Mouse (Mus musculus): ENCODE data around the gene Hnrnpul2.
A peak's percentile ranks its signal among the peaks of the same experiment; 100 is the strongest.

The Hnrnpul2 gene

GRCm38 (mm10) chr19:8819596-8820423, at the start of gene Hnrnpul2:
TSS of gene Hnrnpul2 (plus strand) at chr19:8820010.
- DNase-seq (ENCODE audit: low read depth, low spot score) = peak; percentile 99

- peak; percentile 52 for DNase-seq (ENCODE audit: low read depth, low spot score)
Measured at GRCm38 (mm10) chr19:8770567-8771270, 49.1 kb upstream of the Hnrnpul2 start, which contains the start of gene Tmem223. TSS of gene Tmem223 (plus strand) at chr19:8770996.

GRCm38 (mm10) chr19:8772996-8773395, 46.8 kb upstream of the Hnrnpul2 start:
- DNase-seq (ENCODE audit: low read depth, low spot score) = no peak

- no peak for DNase-seq (ENCODE audit: low read depth, low spot score)
Measured at GRCm38 (mm10) chr19:8773409-8773808, 46.4 kb upstream of the Hnrnpul2 start.

GRCm38 (mm10) chr19:8774086-8774835, 45.5 kb upstream of the Hnrnpul2 start, which contains the start of gene Tmem179b:
TSS of gene Tmem179b (minus strand) at chr19:8774467.
- DNase-seq (ENCODE audit: low read depth, low spot score) = peak; percentile 87

- no peak for DNase-seq (ENCODE audit: low read depth, low spot score)
Measured at GRCm38 (mm10) chr19:8774951-8775421, 44.8 kb upstream of the Hnrnpul2 start.

GRCm38 (mm10) chr19:8786008-8786781, 33.6 kb upstream of the Hnrnpul2 start, which contains the start of gene Taf6l:
TSS of gene Taf6l (minus strand) at chr19:8786417.
- DNase-seq (ENCODE audit: low read depth, low spot score) = peak; percentile 95

GRCm38 (mm10) chr19:8788521-8788920, 31.3 kb upstream of the Hnrnpul2 start:
- no peak for DNase-seq (ENCODE audit: low read depth, low spot score)

- DNase-seq (ENCODE audit: low read depth, low spot score) = no peak
Measured at GRCm38 (mm10) chr19:8789171-8789570, 30.6 kb upstream of the Hnrnpul2 start.

GRCm38 (mm10) chr19:8790171-8790570, 29.6 kb upstream of the Hnrnpul2 start:
- no peak for DNase-seq (ENCODE audit: low read depth, low spot score)

GRCm38 (mm10) chr19:8798264-8798946, 21.4 kb upstream of the Hnrnpul2 start, which contains the start of gene Polr2g:
TSS of gene Polr2g (minus strand) at chr19:8798577.
- peak; percentile 95 for DNase-seq (ENCODE audit: low read depth, low spot score)

GRCm38 (mm10) chr19:8798947-8799315, 20.9 kb upstream of the Hnrnpul2 start:
- DNase-seq (ENCODE audit: low read depth, low spot score) = no peak

GRCm38 (mm10) chr19:8802130-8802821, 17.5 kb upstream of the Hnrnpul2 start, which contains the start of gene Zbtb3:
TSS of gene Zbtb3 (plus strand) at chr19:8802555.
- peak; percentile 97 for DNase-seq (ENCODE audit: low read depth, low spot score)

- no peak for DNase-seq (ENCODE audit: low read depth, low spot score)
Measured at GRCm38 (mm10) chr19:8803204-8803780, 16.5 kb upstream of the Hnrnpul2 start.

- DNase-seq (ENCODE audit: low read depth, low spot score) = no peak
Measured at GRCm38 (mm10) chr19:8803879-8804660, 15.7 kb upstream of the Hnrnpul2 start.

GRCm38 (mm10) chr19:8806810-8807209, 13.0 kb upstream of the Hnrnpul2 start:
- no peak for DNase-seq (ENCODE audit: low read depth, low spot score)

- no peak for DNase-seq (ENCODE audit: low read depth, low spot score)
Measured at GRCm38 (mm10) chr19:8815812-8816211, 4.0 kb upstream of the Hnrnpul2 start.

GRCm38 (mm10) chr19:8817001-8817400, 2.8 kb upstream of the Hnrnpul2 start:
- no peak for DNase-seq (ENCODE audit: low read depth, low spot score)

Data from skeletal muscle tissue, adult 2 months (tissue).